Mouse (Mus musculus) erythroblast, adult 5-6 weeks (primary cell): ENCODE data around the gene Hipk4. TPM values are rescaled to one million over a fixed set of nuclear protein-coding genes. Genes with fewer than 3 reads are reported as not detected.

ENCODE experiments used
- ATAC-seq: replicated peaks from 2 replicates; pipeline ENCODE4 v1.8.0; 2016; ENCODE audit warnings: moderate number of reproducible peaks, mild to moderate bottlenecking, moderate TSS enrichment, inconsistent platforms; ENCODE audit not compliant: poor library complexity, low FRiP score, severe bottlenecking
- total RNA-seq, 2 experiments: library from RNA; stranded (forward) in 1 of 2; stranded (reverse) in 1 of 2; fragments of 150-400 nt in 1 of 2; fragments of 200-764, 138-1000 nt in 1 of 2; gene quantifications; 2 replicates each; pipeline versions ENCODE4 v1.2.3 to v1.2.4; 2015 to 2017; ENCODE audit warnings: low replicate concordance in 2 of 2

The Hipk4 gene
- total RNA-seq, 2 experiments from 2014 or later = not detected

DNA sequence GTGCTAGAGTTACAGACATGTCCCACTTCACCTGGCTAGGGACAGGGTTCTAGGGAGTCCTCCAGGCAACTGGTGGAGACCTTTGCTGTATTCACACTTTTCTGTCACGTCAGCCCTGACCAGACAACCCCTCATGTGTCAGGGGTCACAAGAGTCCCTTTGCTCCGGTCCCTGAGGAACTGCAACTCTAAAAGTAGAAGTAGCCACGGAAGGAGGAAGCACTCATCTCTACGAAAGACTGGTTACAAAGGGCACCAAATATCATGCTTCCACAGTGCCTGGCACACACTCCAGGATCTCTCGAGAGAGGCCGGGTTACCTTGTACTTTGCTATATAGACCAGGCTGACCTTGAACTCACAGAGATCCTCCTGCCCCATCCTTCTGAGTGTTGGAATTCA is 13.6 kb downstream of the Hipk4 start:
- no peak for ATAC-seq

DNA sequence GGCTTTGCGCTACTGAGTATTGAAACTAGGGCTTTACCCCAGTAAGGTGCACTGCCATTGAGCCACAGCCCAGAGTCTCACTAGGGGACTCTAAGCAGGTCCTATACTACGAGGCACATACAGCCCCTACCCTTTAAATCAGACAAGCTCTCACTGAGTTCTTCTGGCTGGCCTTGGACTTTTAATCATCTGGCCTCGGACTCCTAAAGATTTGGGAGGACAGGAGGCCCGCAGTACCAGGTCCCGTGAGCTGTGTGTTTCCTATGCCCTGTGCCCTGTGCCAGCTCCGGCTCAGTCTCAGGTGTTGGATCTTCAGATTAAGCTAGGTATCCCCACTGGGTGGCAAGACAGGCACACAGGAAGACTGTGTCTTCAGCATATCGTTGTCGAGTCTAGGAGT is 14.9 kb downstream of the Hipk4 start:
- ATAC-seq = no peak

GRCm38 (mm10) chr7:27538797-27539196 is 15.7 kb downstream of the Hipk4 start:
- ATAC-seq = no peak

GRCm38 (mm10) chr7:27540521-27540920 is 17.5 kb downstream of the Hipk4 start:
- ATAC-seq = peak; percentile 78

DNA sequence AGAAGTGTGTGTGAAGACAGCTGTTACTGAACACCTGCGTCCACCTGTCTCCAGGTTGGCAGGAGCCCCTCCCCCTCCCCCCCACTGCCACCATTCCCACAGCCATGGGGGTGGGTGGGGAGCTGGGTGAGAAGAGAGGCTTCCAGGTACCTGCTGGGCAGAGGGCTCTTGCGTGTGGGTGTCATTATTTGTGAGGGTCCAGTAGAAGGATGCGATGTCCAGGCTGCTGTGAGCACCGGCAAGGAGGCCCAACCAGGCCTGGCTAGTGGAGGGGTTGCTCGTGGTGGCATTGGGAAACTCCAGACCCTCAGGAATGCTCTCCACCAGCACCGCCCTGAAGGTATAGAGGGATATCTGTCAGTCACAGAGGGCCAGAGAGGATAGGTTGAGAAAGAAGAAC is 17.9 kb downstream of the Hipk4 start:
- 0 out of 2 replicates have a peak, but pooled peaks have one; percentile 0 for ATAC-seq

- ATAC-seq = peak; percentile 12
Observed at GRCm38 (mm10) chr7:27541431-27541830, 18.4 kb downstream of the Hipk4 start.

DNA sequence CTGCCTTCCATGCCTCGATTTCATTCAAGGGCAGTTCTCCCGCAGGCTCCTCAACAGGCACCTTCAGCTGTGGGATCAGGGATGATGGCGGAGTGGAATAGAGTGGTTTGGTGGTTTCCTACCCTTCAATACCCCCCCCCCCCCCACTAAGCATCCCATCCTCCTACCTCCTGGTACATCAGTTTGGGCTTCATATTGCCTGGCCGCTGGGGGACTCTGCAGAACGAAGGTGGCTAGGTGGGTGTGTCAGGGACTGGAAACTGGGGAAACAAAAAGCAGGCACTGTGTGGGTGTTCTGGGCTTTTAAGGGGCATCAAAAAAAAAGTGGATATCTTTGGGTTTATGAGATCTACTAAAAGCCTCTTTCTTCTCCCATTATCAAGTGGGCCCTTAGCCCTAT is 18.9 kb downstream of the Hipk4 start:
- no peak for ATAC-seq

DNA sequence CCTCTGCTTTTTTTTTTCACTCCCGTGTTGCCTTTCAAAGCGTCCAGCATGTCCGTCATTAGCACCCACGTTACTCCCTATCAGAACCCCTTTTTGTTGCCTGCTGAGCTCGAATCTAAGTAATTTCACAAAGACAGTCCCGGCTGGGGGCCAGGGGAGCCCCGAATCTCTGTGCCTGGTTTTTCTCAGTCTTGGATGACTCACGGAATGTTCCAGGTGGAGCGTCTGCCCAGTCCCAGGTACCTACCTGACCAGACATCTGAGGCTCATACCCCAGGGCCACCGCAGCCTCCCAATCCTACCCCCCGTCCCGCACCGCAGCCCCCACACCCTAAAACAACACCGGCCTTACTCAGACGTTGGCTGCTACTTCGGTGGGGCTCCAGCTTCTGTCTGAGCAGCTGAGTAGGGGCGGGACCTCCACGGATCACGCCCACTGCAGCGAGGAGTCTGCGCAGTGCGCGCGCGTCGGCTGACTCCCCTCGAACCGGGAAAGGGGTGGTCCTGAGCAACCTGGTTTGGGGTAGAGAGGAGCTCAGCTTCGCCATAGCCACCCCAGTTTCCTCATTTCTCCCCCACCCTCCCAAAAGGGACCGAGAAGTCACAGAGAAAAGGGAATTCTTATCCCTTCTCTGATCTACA is 19.4 kb downstream of the Hipk4 start:
- peak; percentile 78 for ATAC-seq

DNA sequence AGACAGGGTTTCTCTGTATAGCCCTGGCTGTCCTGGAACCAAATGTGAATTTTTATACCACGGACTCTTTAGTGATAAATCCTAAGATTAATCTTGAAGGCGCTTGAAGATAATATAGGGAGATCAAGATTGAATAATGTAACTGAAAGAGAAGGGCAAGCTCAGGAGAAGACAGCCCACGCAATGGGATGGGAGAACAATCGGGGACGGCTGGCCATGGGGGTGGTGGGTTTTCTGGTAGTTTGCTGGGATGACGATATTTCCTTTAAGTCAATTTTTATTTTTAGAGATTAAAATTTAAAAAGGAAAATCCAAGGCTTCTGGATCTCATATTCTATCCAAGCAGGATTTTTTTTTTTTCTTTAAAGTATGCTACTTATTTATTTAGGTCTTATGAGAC is 20.0 kb downstream of the Hipk4 start:
- no peak for ATAC-seq

DNA sequence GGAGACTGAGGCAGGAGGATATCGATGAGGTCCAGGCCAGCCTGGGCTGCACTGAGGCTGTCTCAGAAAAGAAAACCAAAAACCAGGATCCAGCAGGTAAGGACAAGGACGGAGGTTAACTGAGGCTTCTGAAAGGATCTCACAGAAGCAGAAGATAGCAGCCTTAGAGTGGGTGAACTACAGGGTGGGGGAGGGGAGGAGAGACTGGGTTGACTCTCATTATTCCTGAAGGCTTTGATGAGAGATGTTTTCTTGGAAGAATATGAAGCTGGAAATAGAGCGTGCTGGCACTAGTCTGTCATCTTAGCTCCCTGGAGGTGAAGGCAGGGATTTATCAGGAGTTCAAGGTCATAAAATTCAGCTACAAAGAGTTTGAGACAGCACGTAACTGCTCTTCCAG is 20.8 kb downstream of the Hipk4 start:
- ATAC-seq = no peak

GRCm38 (mm10) chr7:27544675-27545370 is 21.8 kb downstream of the Hipk4 start:
- ATAC-seq = no peak

GRCm38 (mm10) chr7:27549597-27549996 is 26.5 kb downstream of the Hipk4 start:
- no peak for ATAC-seq

- no peak for ATAC-seq
Observed at GRCm38 (mm10) chr7:27552070-27552469, 29.0 kb downstream of the Hipk4 start.

DNA sequence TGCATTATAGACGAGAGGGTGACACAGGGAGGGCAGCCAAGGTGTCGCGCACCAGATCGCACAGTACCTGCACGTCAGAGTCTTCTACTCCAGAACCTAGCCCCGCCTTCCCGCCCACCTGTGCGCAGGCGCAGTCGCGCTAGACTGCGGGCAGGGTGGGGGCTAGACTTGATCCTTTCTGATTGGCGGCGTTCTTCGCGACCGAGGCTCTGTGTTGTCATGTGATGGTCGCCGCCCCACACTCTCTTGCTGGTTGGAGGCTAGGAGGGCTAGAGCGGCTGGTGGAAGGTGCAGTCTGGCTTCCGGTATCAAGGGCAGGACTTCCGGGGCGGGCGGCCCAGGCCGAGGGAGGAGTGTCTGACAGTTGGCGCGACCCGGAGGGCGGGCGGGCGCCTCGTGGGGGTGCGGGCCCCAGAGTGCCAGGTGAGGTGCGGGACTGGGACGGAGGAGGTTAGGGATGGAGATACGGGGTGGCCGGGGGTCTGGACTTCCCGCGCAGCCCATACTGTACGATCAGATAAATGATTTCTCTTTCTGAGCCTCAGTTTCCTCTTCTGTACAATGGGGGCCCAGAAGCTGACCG is 30.0 kb downstream of the Hipk4 start, which contains the start of the genes Pld3 and 2310022A10Rik:
TSS of gene Pld3 (minus strand) at position 288 of the 583 bp plus-strand sequence.
TSS of gene 2310022A10Rik (plus strand) at position 303 of the 583 bp plus-strand sequence.
- peak; percentile 99 for ATAC-seq

DNA sequence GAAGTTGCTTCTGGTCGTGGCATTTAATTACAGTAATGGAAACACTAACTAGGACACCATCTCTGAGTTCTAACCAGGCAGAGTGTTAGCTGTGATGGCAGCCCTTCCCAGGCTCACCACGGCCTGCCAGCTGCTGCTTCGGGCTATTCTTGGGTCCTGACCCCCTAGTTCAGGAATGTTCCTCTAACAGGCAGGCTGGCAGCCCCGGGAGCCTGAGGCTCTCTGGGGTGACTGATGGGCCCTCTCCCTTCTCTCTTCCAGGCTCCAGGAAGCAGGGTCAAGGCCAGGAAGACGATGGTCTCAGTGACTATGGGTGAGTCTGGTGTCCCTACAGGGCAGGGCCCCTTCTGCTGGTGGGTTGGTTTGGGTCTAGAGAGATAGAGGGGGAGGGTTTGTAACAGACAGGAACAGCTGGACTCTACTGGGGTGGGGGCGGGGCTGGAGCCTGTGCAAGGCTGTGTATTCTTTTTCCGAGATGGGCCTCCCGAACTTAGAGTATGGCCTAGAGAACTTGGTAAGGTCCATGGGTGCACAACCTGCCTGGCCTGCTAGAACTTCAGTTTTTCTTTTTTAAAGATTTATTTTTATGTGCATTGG is 37.3 kb downstream of the Hipk4 start:
- ATAC-seq = 0 out of 2 replicates have a peak, but pooled peaks have one; percentile 14

GRCm38 (mm10) chr7:27560978-27561377 is 37.9 kb downstream of the Hipk4 start:
- no peak for ATAC-seq

DNA sequence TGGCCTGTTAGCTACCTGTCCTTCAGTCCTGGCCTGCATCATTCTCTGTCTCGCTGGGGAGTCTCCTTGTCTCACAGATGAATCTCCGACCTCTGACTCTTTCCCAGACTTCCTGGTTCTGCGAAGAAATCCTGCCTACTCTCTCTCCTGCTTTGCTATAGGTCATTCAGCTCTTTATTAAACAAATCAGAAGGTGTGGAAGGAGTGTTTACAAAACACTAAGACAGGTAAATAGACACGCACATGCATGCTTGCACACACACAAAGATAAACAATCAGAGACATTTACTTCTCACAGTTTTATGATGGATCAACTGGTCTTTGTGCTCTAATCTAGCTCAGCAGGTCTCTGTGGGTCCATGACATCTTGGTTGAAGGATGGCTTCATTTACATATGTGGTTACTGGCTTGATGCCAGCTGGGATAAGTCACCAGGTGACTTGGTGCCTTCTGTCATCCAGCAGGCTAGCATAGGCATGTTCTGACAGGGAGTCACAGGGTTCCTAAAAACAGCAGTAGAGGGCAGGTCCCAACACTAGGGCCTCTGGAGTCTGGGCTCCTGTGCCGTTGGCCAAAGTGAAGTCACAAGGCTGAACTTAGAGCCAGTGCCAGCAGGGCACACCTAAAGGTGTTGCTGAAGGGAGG is 46.6 kb downstream of the Hipk4 start:
- no peak for ATAC-seq

DNA sequence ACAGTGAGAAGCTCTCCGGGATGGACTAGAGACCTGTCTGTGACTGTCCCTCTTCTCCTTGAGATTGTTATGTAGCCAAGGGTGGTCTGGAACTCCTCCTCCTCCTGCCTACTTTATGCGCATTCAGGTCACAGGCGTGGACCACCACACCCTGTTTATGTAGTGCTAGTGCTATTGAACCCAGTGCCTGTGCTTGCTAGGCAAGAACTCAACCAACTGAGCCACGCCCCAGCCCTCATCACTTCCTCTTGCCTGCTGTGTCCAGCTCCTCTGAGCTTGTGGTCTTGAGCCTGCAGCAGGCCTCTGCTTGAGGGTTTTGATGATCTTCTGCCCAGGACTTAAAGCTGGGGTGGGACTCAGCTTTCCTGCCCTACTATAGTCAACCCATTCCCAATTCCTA is 49.1 kb downstream of the Hipk4 start:
- no peak for ATAC-seq

DNA sequence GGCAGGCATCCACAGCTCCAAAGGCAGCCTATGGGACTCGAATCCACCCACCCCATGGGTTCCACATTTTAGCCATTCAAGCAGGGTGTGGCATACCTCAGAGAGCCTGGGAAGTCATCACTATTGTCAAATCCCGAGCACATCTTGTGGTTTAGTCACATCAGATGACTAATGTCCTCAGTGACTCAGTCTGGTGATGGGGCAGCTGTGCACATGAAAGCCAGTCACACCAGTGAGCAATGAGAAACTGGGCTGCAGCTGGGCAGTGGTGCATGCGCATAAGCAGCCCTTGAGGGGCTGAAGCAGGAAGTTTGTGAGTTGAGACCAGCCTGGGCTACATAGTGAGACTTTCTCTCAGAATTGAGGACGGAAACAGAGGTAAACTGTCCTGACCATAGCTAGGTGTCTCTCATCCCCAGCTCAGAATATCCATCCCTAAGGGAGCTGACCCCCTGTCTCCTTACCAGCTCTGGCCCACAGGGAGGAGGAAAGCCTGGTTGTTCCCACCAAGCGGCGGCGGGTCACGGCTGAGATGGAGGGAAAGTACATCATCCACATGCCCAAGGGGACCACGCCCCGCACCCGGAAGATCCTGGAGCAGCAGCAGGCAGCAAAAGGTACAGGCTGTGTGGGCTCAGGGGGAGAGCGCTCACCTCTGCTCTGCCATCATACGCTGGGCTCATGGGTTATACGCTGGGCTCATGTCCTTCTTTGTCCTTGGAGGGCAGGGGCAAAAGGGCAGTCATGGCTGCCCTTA is 51.2 kb downstream of the Hipk4 start:
- no peak for ATAC-seq
